Mouse (Mus musculus) intestine, embryonic 15.5 days (tissue): ENCODE results near the gene Pde4d. TPM values are rescaled to one million over a fixed set of nuclear protein-coding genes. Genes with fewer than 3 reads are reported as not detected.

Source experiments
- ATAC-seq: fragments of 200-750 bp; cut with Nextera tagmentation; 2 replicates; pipeline ENCODE4 v1.8.0; 2017; ENCODE audit warnings: moderate TSS enrichment, moderate library complexity
- H3K27ac ChIP-seq: fragments of 300-500 bp; sonication (generic); 2 replicates; pipeline ENCODE4 v1.5.1; 2015; ENCODE audit warnings: mild to moderate bottlenecking, inconsistent platforms
- H3K27me3 ChIP-seq: fragments of 300-500 bp; sonication (generic); replicated peaks from 2 replicates; pipeline ENCODE4 v1.6.1; 2015; ENCODE audit warnings: inconsistent platforms
- H3K36me3 ChIP-seq: fragments of 300-500 bp; sonication (generic); 2 replicates; pipeline ENCODE4 v1.6.1; 2015; ENCODE audit warnings: inconsistent platforms
- H3K4me1 ChIP-seq: fragments of 300-500 bp; sonication (generic); replicated peaks from 2 replicates; pipeline ENCODE4 v1.6.1; 2015; ENCODE audit warnings: inconsistent platforms
- H3K4me2 ChIP-seq: fragments of 300-500 bp; sonication (generic); replicated peaks from 2 replicates; pipeline ENCODE4 v1.6.1; 2015; ENCODE audit warnings: mild to moderate bottlenecking, inconsistent platforms
- H3K4me3 ChIP-seq: fragments of 300-500 bp; sonication (generic); replicated peaks from 2 replicates; pipeline ENCODE4 v1.5.1; 2015; ENCODE audit warnings: inconsistent platforms
- H3K9ac ChIP-seq: fragments of 300-500 bp; sonication (generic); 2 replicates; pipeline ENCODE4 v1.6.1; 2015; ENCODE audit warnings: inconsistent platforms
- H3K9me3 ChIP-seq: fragments of 300-500 bp; sonication (generic); 2 replicates; pipeline ENCODE4 v1.6.1; 2016; ENCODE audit warnings: inconsistent platforms
- WGBS: fragments of 180-500 bp; shearing (Covaris S2); methylation state at CpG from one replicate; pipeline ENCODE4 v1.1.7; 2015; 5-methylcytosine and 5-hydroxymethylcytosine counted together
- polyA plus RNA-seq: library from polyadenylated mRNA; unstranded; fragments of >200 nt; fragmentation: Nextera tagmentation; extraction: Ambion mirVana; gene quantifications from 2 replicates; pipeline ENCODE4 v1.2.1, GENCODE M21; 2015

The Pde4d gene
- polyA plus RNA-seq, 1 experiment from 2014 or later = 18.5 TPM

GRCm38 (mm10) chr13:109681699-109682293, 1232.0 kb downstream of the Pde4d start:
- ATAC-seq = no peak
- WGBS = 73% methylated on average over 4 of the region's 4 CpGs

DNA sequence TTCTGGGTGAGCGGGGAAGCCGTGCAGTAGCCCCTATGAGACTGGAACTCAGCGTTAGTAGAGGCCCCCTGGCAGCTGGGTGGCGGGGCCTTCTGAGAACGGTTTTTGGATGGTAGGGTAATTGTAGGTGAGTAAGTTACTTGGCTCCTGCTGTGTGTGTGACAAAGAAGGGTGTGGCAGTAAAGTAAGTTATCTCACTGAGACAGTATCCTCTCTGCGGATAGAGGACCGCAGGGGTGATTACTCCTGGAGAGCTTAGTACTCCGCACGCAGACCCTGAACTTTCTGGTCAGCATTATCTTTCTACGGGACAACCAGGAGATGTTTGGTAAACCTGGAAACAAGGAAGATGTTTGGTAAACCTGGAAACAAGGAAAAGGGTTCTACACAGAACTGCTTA, 1233.3 kb downstream of the Pde4d start:
- H3K9ac ChIP-seq = no peak overlapping the region
- no peaks in the 10 kb centered on the region for H3K27me3 ChIP-seq
- H3K4me1 ChIP-seq = peaks cover 2% of the 10 kb centered on the region; the same call in 1 of the 2 replicates
- no peak overlapping the region for H3K4me3 ChIP-seq
- no peak for ATAC-seq
- H3K36me3 ChIP-seq = no peaks in the 10 kb centered on the region
- no peaks in the 10 kb centered on the region for H3K9me3 ChIP-seq
- WGBS = 73% methylated on average over 10 of the region's 10 CpGs
- no peak overlapping the region for H3K4me2 ChIP-seq
- no peak overlapping the region for H3K27ac ChIP-seq

More at GRCm38 (mm10) chr13:109681699-109682293, 1232.0 kb downstream of the Pde4d start:
- peaks cover 2% of the 10 kb centered on the region; the same call in 1 of the 2 replicates for H3K4me1 ChIP-seq
- H3K27ac ChIP-seq = no peak overlapping the region
- no peaks in the 10 kb centered on the region for H3K9me3 ChIP-seq
- H3K36me3 ChIP-seq = no peaks in the 10 kb centered on the region
- H3K9ac ChIP-seq = no peak overlapping the region
- H3K4me2 ChIP-seq = no peak overlapping the region
- H3K4me3 ChIP-seq = no peak overlapping the region
- no peaks in the 10 kb centered on the region for H3K27me3 ChIP-seq

- H3K36me3 ChIP-seq = no peaks in the 10 kb centered on the region
- 33% methylated on average over 3 of the region's 3 CpGs for WGBS
- H3K9me3 ChIP-seq = no peaks in the 10 kb centered on the region
- no peak for ATAC-seq
- H3K27ac ChIP-seq = peak overlapping the region; percentile 89; the same call in 1 of the 2 replicates
- H3K27me3 ChIP-seq = no peaks in the 10 kb centered on the region
- peak overlapping the region; percentile 79 for H3K4me2 ChIP-seq
- no peak overlapping the region for H3K9ac ChIP-seq
- H3K4me1 ChIP-seq = peaks cover 2% of the 10 kb centered on the region; the same call in 1 of the 2 replicates
- peak overlapping the region; percentile 48 for H3K4me3 ChIP-seq
Measured at GRCm38 (mm10) chr13:109684985-109685295, 1235.2 kb downstream of the Pde4d start.

- H3K4me1 ChIP-seq = peaks cover 2% of the 10 kb centered on the region; the same call in 1 of the 2 replicates
- H3K9ac ChIP-seq = peak overlapping the region; percentile 71
- WGBS = 3% methylated on average over 29 of the region's 29 CpGs
- no peaks in the 10 kb centered on the region for H3K36me3 ChIP-seq
- H3K4me2 ChIP-seq = peak overlapping the region; percentile 79
- H3K27ac ChIP-seq = peak overlapping the region; percentile 89
- no peaks in the 10 kb centered on the region for H3K9me3 ChIP-seq
- peak; percentile 79 for ATAC-seq
- peak overlapping the region; percentile 48 for H3K4me3 ChIP-seq
- H3K27me3 ChIP-seq = no peaks in the 10 kb centered on the region
Measured at GRCm38 (mm10) chr13:109685296-109686115, 1235.8 kb downstream of the Pde4d start.

GRCm38 (mm10) chr13:109686116-109686876, 1236.5 kb downstream of the Pde4d start:
- no peak for ATAC-seq
- Histone ChIP-seq H3K9me3 (no peaks in the 10 kb centered on the region), H3K9ac (peak overlapping the region; percentile 71), H3K27ac (peak overlapping the region; percentile 89), H3K36me3 (no peaks in the 10 kb centered on the region), H3K27me3 (no peaks in the 10 kb centered on the region), H3K4me1 (peaks cover 2% of the 10 kb centered on the region; the same call in 1 of the 2 replicates), H3K4me2 (peak overlapping the region; percentile 79), H3K4me3 (peak overlapping the region; percentile 48)
- WGBS = 21% methylated on average over 4 of the region's 4 CpGs

DNA sequence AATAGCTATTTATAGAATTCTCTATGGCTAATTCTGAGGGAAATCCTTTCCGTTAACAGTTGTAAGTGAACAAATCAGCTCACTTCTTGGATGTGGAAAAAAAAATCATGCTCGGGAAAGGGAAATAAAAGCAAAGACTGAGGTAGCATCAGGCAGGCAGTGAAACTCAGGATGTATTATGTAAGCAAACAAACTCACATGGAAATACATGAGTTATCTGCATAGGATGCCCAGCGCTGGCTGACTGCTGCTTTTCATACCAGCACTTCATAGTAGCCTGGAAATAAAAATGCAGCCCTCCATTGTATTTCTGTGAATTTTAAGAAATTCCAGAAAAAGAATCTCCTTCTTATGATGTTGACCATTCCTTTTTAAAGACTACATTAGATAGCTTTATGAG, 1237.2 kb downstream of the Pde4d start:
- Histone ChIP-seq H3K9ac (no peak overlapping the region), H3K9me3 (no peaks in the 10 kb centered on the region), H3K4me2 (peak overlapping the region; percentile 79; the same call in 1 of the 2 replicates), H3K27ac (no peak overlapping the region), H3K4me1 (peaks cover 2% of the 10 kb centered on the region; the same call in 1 of the 2 replicates), H3K4me3 (peak overlapping the region; percentile 22), H3K27me3 (no peaks in the 10 kb centered on the region), H3K36me3 (no peaks in the 10 kb centered on the region)
- WGBS = 42% methylated on average over 3 of the region's 3 CpGs
- no peak for ATAC-seq

- Histone ChIP-seq H3K9me3 (no peaks in the 10 kb centered on the region), H3K27ac (no peak overlapping the region), H3K27me3 (no peaks in the 10 kb centered on the region), H3K9ac (no peak overlapping the region), H3K4me2 (no peak overlapping the region), H3K36me3 (no peaks in the 10 kb centered on the region), H3K4me1 (peaks cover 2% of the 10 kb centered on the region; the same call in 1 of the 2 replicates), H3K4me3 (no peak overlapping the region)
- WGBS = 80% methylated on average over 2 of the region's 2 CpGs
- ATAC-seq = no peak
Measured at GRCm38 (mm10) chr13:109688195-109688594, 1238.4 kb downstream of the Pde4d start.

- peaks cover 2% of the 10 kb centered on the region; the same call in 1 of the 2 replicates for H3K4me1 ChIP-seq
- H3K4me3 ChIP-seq = no peak overlapping the region
- H3K27me3 ChIP-seq = no peaks in the 10 kb centered on the region
- H3K36me3 ChIP-seq = no peaks in the 10 kb centered on the region
- H3K9ac ChIP-seq = no peak overlapping the region
- H3K4me2 ChIP-seq = no peak overlapping the region
- 69% methylated on average over 3 of the region's 3 CpGs for WGBS
- H3K9me3 ChIP-seq = no peaks in the 10 kb centered on the region
- H3K27ac ChIP-seq = no peak overlapping the region
- ATAC-seq = no peak
Measured at GRCm38 (mm10) chr13:109689176-109689575, 1239.4 kb downstream of the Pde4d start.

DNA sequence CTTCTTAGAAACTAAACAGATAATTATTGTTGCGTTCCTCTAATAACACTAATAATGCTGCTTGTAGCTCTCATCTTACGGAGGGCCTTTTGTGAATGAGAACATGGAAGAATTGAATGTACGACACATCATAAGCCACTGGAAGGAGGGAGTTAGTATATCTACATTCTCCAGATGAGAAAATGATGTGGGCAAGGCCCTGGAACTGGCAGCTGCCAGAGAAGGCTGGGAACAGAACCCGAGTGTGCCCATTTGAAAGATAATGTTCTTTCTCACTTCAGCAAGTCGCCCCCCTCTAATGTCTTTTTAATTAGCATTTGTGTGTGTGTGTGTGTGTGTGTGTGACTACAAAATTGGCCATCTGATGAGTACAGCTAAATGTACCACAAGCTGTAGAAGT, 1240.8 kb downstream of the Pde4d start:
- no peak for ATAC-seq
- Histone ChIP-seq H3K9ac (no peak overlapping the region), H3K4me3 (no peak overlapping the region), H3K27me3 (no peaks in the 10 kb centered on the region), H3K9me3 (no peaks in the 10 kb centered on the region), H3K36me3 (no peaks in the 10 kb centered on the region), H3K4me1 (peaks cover 3% of the 10 kb centered on the region; the same call in 1 of the 2 replicates), H3K27ac (no peak overlapping the region), H3K4me2 (no peak overlapping the region)
- 87% methylated on average over 5 of the region's 5 CpGs for WGBS

- 28% methylated on average over 3 of the region's 3 CpGs for WGBS
- ATAC-seq = peak; percentile 21; the same call in 1 of the 2 replicates
- no peaks in the 10 kb centered on the region for H3K27me3 ChIP-seq
- no peak overlapping the region for H3K4me3 ChIP-seq
- H3K4me1 ChIP-seq = peaks cover 3% of the 10 kb centered on the region; the same call in 1 of the 2 replicates
- H3K9me3 ChIP-seq = no peaks in the 10 kb centered on the region
- no peak overlapping the region for H3K9ac ChIP-seq
- no peaks in the 10 kb centered on the region for H3K36me3 ChIP-seq
- H3K4me2 ChIP-seq = no peak overlapping the region
- peak overlapping the region; percentile 33; the same call in 1 of the 2 replicates for H3K27ac ChIP-seq
Measured at GRCm38 (mm10) chr13:109692851-109693250, 1243.1 kb downstream of the Pde4d start.

DNA sequence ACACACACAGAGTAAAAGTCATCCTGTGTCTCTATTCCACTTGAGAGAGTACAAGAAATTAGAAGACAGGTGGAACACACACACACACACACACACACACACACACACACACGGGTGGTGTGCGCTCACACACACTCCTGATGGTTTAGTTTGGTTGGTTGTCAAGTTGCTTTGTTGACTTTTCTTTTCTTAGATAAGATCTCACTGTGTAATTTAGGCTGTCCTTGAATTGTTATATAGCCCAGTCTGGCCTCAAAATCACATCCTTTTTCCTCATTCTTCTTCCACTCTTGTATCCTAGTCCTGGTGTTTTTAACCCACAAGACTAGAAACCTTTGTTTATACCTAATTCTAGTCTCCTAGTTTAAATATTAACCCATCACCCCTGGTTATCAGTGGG, 1244.0 kb downstream of the Pde4d start:
- peak; percentile 81 for ATAC-seq
- Histone ChIP-seq H3K9me3 (no peaks in the 10 kb centered on the region), H3K4me1 (peaks cover 3% of the 10 kb centered on the region; the same call in 1 of the 2 replicates), H3K36me3 (no peaks in the 10 kb centered on the region), H3K27ac (peak overlapping the region; percentile 33; the same call in 1 of the 2 replicates), H3K4me3 (no peak overlapping the region), H3K27me3 (no peaks in the 10 kb centered on the region), H3K9ac (no peak overlapping the region), H3K4me2 (no peak overlapping the region)
- 33% methylated on average over 2 of the region's 2 CpGs for WGBS

DNA sequence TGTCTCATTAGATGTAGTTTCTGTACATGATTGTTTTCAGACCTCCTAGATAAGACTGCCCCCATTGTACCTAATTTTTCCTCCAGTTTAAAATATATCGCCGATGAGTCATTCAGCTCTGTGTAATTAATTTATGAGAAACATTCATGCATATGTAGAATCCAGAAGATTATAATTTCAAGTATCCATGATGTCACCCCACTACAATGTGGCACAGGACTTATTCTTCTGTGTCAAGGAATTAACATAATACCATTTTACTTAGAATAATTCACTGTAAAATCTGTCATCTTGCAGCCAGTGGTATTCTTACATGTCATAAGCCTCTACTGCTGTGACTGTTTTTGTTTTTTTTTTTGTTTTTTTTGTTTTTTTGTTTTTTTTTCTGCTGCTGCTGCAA, 1244.5 kb downstream of the Pde4d start:
- WGBS = 65% methylated on average over 2 of the region's 2 CpGs
- no peaks in the 10 kb centered on the region for H3K36me3 ChIP-seq
- peak overlapping the region; percentile 75 for H3K27ac ChIP-seq
- peak overlapping the region; percentile 18; the same call in 1 of the 2 replicates for H3K4me2 ChIP-seq
- H3K9ac ChIP-seq = no peak overlapping the region
- peaks cover 3% of the 10 kb centered on the region; the same call in 1 of the 2 replicates for H3K4me1 ChIP-seq
- H3K4me3 ChIP-seq = no peak overlapping the region
- ATAC-seq = peak; percentile 20; the same call in 1 of the 2 replicates
- no peaks in the 10 kb centered on the region for H3K9me3 ChIP-seq
- H3K27me3 ChIP-seq = no peaks in the 10 kb centered on the region
